Mouse (Mus musculus) kidney, embryonic 14.5 days (tissue): Measurements from ENCODE around the gene Orai1. TPM values are rescaled to one million over a fixed set of nuclear protein-coding genes. Genes with fewer than 3 reads are reported as not detected.

Source experiments
- ATAC-seq: fragments of 200-750 bp; cut with Nextera tagmentation; 2 replicates; pipeline ENCODE4 v1.8.0; 2017; ENCODE audit warnings: moderate number of reproducible peaks, mild to moderate bottlenecking, moderate TSS enrichment, moderate library complexity; ENCODE audit not compliant: low FRiP score, low TSS enrichment
- H3K27ac ChIP-seq: fragments of 300-500 bp; sonication (generic); 2 replicates; pipeline ENCODE4 v1.5.1; 2014; ENCODE audit warnings: low read depth, mild to moderate bottlenecking, low read length, moderate library complexity, mixed read lengths
- H3K27me3 ChIP-seq: fragments of 300-500 bp; sonication (generic); 2 replicates; pipeline ENCODE4 v1.6.1; 2014; ENCODE audit warnings: mild to moderate bottlenecking, low read length; ENCODE audit not compliant: control insufficient read depth, insufficient read depth
- H3K36me3 ChIP-seq: fragments of 300-500 bp; sonication (generic); 2 replicates; pipeline ENCODE4 v1.6.1; 2014; ENCODE audit warnings: low read length, mixed read lengths; ENCODE audit not compliant: control insufficient read depth, insufficient read depth
- H3K4me1 ChIP-seq: fragments of 300-500 bp; sonication (generic); 2 replicates; pipeline ENCODE4 v1.6.1; 2014; ENCODE audit warnings: low read length, mixed read lengths; ENCODE audit not compliant: control insufficient read depth, insufficient read depth
- H3K4me2 ChIP-seq: fragments of 300-500 bp; sonication (generic); replicated peaks from 2 replicates; pipeline ENCODE4 v1.6.1; 2014; ENCODE audit warnings: low read depth, mild to moderate bottlenecking, low read length
- H3K4me3 ChIP-seq: fragments of 300-500 bp; sonication (generic); 2 replicates; pipeline ENCODE4 v1.5.1; 2014; ENCODE audit warnings: mild to moderate bottlenecking, low read length
- H3K9ac ChIP-seq: fragments of 300-500 bp; sonication (generic); 2 replicates; pipeline ENCODE4 v1.6.1; 2014; ENCODE audit warnings: low read depth, mild to moderate bottlenecking, low read length, moderate library complexity
- H3K9me3 ChIP-seq: fragments of 300-500 bp; sonication (generic); 2 replicates; pipeline ENCODE4 v1.6.1; 2016; ENCODE audit warnings: low read length; ENCODE audit not compliant: control insufficient read depth
- WGBS: fragments of 180-500 bp; shearing (Covaris S2); extraction: QIAGEN DNeasy Blood & Tissue Kit; methylation state at CpG from one replicate; pipeline ENCODE4 v1.1.7; 2014; 5-methylcytosine and 5-hydroxymethylcytosine counted together
- polyA plus RNA-seq: library from polyadenylated mRNA; unstranded; fragments of >200 nt; fragmentation: Nextera tagmentation; extraction: Ambion mirVana; gene quantifications from 2 replicates; pipeline ENCODE4 v1.2.1, GENCODE M21; 2014

Orai1 gene
- polyA plus RNA-seq, 1 experiment from 2014 or later, result 21.5 TPM

DNA sequence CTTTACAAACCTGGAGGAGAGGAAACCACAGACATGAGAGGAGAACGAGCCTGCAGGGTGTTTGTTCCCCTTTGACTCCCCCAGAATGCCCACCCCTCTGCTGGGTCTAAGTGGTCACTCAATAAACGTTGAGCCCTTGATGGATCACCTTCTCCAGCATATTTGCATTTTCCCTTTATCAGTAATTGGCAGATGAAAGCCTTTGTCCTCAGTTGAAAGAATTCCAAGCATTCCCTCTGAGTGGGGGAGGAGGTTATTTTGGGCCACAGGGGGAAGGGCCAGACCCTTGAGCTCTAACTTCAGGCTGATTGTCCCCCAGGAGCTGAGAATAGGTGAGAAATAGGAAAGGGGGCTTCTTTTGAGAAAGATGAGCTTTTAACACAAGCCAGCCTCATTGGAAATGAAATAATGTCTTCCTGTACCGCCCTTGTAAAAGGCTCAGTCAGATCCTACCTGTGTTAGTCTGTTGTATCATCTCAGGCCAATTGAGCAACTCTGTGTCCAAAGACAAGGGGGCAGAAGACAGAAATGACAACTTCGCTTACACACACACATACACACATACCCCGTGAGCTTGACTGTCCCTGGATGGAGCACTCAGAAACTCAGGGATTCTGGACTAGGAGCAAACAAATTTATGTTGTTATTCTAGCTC lies 23.4 kb upstream of the Orai1 start:
- WGBS, result 30% methylated on average over 5 of the region's 5 CpGs
- Histone ChIP-seq H3K9ac (no peak overlapping the region; the same call in 1 of the 2 replicates), H3K4me1 (peaks cover 33% of the 10 kb centered on the region), H3K27ac (peak overlapping the region; percentile 11; the same call in 1 of the 2 replicates), H3K36me3 (peaks cover 2% of the 10 kb centered on the region; the same call in 1 of the 2 replicates), H3K27me3 (no peaks in the 10 kb centered on the region), H3K9me3 (no peaks in the 10 kb centered on the region), H3K4me3 (no peak overlapping the region), H3K4me2 (peak overlapping the region; percentile 93)
- no peak for ATAC-seq

DNA sequence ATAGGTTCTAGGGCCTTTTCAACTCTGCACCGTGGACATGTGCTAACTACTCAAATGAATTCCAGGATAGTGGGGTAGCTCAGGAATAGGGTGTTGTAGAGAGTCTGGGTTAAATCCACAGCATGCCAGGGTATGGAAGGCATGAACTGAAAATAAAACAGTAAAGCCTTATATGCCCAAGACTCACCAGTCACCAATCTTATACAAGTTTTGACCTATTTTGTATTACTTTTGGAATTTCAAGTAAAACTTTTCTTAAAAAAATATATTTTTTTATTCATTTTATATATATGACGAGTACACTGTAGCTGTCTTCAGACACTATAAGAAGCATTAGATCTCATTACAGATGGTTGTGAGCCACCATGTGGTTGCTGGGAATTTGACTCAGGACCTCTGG lies 21.1 kb upstream of the Orai1 start:
- Histone ChIP-seq H3K4me3 (no peak overlapping the region), H3K9me3 (no peaks in the 10 kb centered on the region), H3K36me3 (peaks cover 3% of the 10 kb centered on the region; the same call in 1 of the 2 replicates), H3K27me3 (no peaks in the 10 kb centered on the region), H3K4me1 (peaks cover 20% of the 10 kb centered on the region), H3K9ac (no peak overlapping the region), H3K4me2 (peak overlapping the region; percentile 24), H3K27ac (peak overlapping the region; percentile 49; the same call in 1 of the 2 replicates)
- 37% methylated on average over 2 of the region's 2 CpGs for WGBS
- no peak for ATAC-seq

DNA sequence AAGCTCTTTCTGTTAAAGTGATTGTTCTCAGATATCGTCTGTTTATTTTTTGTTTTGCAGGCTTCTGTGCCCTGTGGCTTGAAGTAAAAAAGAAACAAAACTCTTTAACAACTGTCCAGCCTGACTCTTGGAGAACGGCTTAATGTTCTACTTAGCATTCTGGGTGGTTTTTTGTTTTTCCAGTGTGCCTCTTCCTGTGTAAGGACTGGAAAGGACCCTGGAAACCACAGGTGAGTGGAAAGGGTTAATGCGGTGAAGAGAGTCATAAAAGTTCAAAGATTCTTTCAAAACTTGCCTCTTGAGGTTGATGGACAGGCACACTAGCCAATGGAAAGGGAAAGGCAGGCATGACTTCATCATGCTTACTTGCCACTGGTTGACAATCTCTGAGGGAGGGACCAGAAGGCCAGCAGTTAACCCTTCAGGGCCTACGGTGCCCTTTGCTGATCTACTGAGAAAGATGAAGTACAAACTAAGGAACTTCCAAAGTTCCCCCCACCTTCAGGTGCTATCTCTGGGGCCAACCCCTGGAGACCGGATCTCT lies 20.5 kb upstream of the Orai1 start:
- peak overlapping the region; percentile 77; the same call in 1 of the 2 replicates for H3K27ac ChIP-seq
- 5% methylated on average over 5 of the region's 5 CpGs for WGBS
- no peak overlapping the region; the same call in 1 of the 2 replicates for H3K4me3 ChIP-seq

DNA sequence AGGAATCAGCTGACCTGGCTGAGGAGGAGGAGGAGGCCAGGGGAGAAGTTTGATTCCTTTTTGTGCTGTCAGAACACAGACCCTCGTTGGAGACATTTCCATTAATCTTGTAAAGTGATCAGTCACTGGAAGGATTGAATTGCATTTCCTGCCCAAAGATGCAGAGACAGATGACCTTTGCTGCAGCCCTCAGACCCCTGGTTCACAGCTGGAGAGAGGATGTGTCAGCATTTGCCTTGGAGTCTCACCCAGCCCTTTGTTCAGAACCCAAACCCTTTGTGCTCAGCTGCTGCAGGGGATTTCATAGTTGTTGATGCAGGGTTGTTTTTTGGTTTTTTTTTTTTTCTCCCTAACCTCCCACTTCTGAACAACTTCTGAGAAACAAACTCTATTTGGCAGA lies 20.0 kb upstream of the Orai1 start:
- H3K4me1 ChIP-seq, result peaks cover 20% of the 10 kb centered on the region
- peak; percentile 43 for ATAC-seq
- WGBS, result 0% methylated on average over 1 of the region's 1 CpGs
- no peak overlapping the region for H3K4me3 ChIP-seq
- peak overlapping the region; percentile 28; the same call in 1 of the 2 replicates for H3K9ac ChIP-seq
- H3K36me3 ChIP-seq, result peaks cover 3% of the 10 kb centered on the region; the same call in 1 of the 2 replicates
- H3K9me3 ChIP-seq, result no peaks in the 10 kb centered on the region
- H3K4me2 ChIP-seq, result peak overlapping the region; percentile 22
- H3K27me3 ChIP-seq, result no peaks in the 10 kb centered on the region
- H3K27ac ChIP-seq, result peak overlapping the region; percentile 77; the same call in 1 of the 2 replicates

More for the DNA sequence above, 20.5 kb upstream of the Orai1 start:
- Histone ChIP-seq H3K9me3 (no peaks in the 10 kb centered on the region), H3K9ac (0 out of 2 replicates have a peak overlapping the region, but pooled peaks have one; percentile 28), H3K36me3 (peaks cover 3% of the 10 kb centered on the region; the same call in 1 of the 2 replicates), H3K4me2 (peak overlapping the region; percentile 24), H3K27me3 (no peaks in the 10 kb centered on the region), H3K4me1 (peaks cover 20% of the 10 kb centered on the region)
- peak; percentile 93 for ATAC-seq

DNA sequence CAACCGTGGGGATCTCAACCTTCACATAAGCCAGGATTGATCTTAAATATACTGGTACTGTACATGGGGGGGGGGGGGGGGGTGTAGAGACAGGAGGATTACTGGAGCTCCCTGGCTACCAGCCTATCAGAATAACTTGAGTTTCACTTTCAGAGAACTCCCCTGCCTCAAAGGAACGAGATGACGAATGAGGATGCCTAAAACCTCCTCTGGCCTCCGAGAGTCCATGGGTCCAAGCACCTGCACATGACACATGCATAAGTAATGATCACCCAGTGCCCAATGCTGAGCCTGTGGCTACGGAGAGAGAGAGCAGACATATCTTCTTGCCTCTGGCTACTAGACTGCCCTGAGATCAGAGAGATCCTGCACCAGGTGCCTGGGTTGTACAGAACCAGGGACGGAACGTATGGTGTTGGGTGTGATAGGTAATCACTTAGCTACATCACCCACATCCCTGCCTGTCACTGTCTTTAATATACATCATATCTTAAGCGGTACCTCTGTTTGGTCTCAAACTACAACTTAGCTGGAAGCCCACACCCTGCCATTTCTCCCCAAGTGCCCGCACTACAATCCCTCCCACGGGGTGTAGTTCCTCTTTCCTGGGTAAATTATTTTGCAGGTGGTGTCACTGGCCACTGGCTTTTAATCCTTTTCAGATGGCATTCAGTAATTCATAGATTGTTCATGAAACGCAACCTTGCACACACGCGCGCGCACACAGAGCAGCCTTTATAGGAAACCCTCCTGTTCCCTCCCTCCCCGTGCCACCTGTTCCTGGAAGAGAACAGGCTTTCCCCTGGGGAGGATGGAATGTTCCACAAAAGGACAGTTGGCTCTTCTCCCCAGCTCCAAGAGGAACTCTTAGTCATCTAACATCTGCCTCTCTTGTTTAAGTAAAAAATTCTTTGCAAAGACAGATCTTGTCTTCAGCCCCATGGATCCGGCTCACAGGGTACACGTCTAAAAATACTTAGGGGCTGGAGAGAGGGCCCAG lies 17.4 kb upstream of the Orai1 start:
- Histone ChIP-seq H3K4me1 (peaks cover 9% of the 10 kb centered on the region), H3K36me3 (peaks cover 3% of the 10 kb centered on the region; the same call in 1 of the 2 replicates), H3K9me3 (no peaks in the 10 kb centered on the region), H3K4me2 (no peak overlapping the region), H3K4me3 (no peak overlapping the region), H3K27ac (no peak overlapping the region), H3K27me3 (no peaks in the 10 kb centered on the region), H3K9ac (no peak overlapping the region)
- WGBS, result 88% methylated on average over 18 of the region's 18 CpGs
- ATAC-seq, result no peak

DNA sequence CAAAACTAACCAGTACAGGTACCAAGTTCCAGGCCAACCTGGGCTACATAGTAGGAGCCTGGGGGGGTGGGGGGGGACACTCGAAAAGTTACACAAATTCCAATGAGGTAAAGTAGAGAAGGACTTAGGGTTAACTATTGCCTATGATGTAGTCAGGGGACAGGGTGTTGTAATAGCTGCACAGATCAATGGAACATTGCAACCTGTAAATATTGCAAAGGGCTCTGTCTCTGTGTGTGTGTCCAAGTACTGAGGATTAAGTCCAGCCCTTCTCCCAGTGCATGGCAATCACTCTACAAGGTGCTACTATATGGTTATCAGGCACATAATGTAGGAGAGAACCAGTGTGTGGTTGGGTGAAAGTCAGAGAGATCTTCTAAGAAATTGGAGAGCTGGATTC lies 14.0 kb upstream of the Orai1 start:
- Histone ChIP-seq H3K9me3 (no peaks in the 10 kb centered on the region), H3K4me1 (no peaks in the 10 kb centered on the region), H3K4me3 (no peak overlapping the region), H3K27ac (no peak overlapping the region), H3K9ac (no peak overlapping the region), H3K27me3 (no peaks in the 10 kb centered on the region), H3K36me3 (peaks cover 3% of the 10 kb centered on the region; the same call in 1 of the 2 replicates), H3K4me2 (no peak overlapping the region)
- 75% methylated on average over 1 of the region's 1 CpGs for WGBS
- no peak for ATAC-seq

DNA sequence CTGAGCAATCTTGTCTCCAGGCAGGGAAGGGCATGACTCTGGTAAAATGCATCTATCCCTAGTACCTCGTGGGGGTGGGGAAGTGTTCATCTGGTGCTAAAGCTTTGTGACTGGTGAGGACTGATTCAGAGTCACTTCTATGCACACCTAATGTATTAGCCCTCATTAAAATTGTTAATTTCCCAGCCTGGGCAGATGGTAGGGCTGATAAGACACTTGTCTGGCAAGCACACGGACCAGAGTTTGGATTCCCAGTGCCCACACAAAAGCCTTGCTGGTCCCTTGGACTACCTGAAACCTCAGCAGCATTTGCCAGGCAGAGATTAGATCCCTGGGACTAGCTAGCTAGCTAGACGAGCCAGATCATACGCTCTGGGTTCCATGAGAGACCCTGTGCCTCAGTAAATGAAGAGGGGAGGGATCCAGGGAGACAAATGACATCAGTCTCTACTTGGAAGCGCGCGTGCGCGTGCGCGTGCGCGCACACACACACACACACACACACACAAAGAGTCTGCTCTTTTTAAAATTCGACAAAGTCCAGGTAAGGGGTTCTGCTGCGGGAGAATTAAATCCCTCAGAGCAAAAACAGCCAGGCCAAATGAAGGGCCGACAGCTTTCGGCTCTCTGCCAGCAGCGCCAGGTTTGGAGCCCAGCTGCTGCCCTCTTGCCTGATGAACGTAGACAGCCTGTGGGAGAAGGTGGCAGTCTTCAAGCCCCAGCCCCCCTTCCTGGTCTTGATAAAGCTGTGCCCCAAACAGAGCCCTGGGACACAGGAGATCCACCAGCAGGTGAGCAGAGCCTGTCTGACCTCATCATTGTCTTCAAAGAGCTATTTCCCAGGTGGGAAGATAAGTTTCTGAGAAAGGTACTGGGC lies 8.9 kb upstream of the Orai1 start:
- no peak for ATAC-seq
- H3K4me1 ChIP-seq, result no peaks in the 10 kb centered on the region
- no peaks in the 10 kb centered on the region for H3K36me3 ChIP-seq
- no peaks in the 10 kb centered on the region for H3K27me3 ChIP-seq
- H3K9ac ChIP-seq, result no peak overlapping the region
- WGBS, result 67% methylated on average over 19 of the region's 19 CpGs
- no peaks in the 10 kb centered on the region for H3K9me3 ChIP-seq
- H3K27ac ChIP-seq, result no peak overlapping the region
- no peak overlapping the region for H3K4me2 ChIP-seq
- H3K4me3 ChIP-seq, result no peak overlapping the region

DNA sequence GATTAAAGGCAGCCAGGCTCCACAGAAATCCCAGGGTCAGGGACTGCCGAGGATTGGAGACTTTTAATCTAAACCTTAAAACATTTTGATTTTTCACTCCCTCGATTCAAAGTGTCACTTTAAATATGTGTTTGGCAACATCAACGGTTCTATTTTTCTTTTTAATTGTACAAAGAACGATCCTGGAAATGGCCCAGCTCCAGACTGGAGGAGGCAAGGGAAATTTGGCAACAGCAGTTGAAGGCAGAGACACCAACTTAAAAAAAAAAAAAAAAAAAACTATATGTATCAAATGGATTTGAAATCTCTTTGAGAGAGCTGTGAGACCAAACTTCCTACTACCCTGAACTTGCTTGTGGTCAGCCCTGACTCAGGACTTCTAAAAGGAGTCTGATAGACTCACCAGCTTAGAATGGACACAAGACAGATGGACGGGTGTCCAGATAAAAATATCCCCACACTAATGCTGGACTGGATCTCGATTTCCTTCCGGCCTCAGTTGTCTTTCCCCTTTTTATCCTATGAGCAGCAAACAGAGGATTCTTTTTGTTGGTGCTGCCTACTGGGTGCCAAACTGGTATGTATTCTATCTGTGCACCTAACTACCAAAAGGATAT lies 5.9 kb upstream of the Orai1 start:
- H3K4me3 ChIP-seq, result no peak overlapping the region
- H3K9ac ChIP-seq, result no peak overlapping the region
- WGBS, result 61% methylated on average over 7 of the region's 7 CpGs
- no peaks in the 10 kb centered on the region for H3K9me3 ChIP-seq
- H3K27me3 ChIP-seq, result no peaks in the 10 kb centered on the region
- H3K4me2 ChIP-seq, result no peak overlapping the region
- no peak for ATAC-seq
- H3K27ac ChIP-seq, result no peak overlapping the region
- H3K36me3 ChIP-seq, result no peaks in the 10 kb centered on the region
- H3K4me1 ChIP-seq, result no peaks in the 10 kb centered on the region
